Mouse (Mus musculus): ENCODE results near the gene Atp6v0e2.

DNA sequence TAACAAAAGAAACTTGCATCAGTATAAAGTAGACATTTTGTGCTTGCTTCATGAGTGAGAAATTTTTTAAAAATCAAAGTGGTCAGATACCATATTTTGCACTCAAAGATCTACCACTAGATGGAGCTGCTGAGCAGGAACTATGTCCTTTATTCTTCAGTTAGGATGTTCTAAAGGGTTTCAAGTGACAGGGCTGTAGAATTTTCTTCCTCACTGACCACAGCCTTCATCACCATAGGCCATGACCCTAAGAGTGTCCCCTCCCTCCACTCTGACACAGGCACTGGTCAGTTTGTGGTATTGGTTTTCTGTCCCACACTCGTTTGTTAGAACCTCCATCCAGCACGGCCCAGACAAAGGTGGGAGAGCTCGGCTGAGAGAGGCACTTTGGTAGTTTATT is 44.6 kb downstream of the Atp6v0e2 start:
- TF ChIP-seq POLR2AphosphoS2 (IDR thresholded peaks at IDR 0.05; ENCODE audit: low read depth, low read length) (no peak), ETS1 (conservative IDR thresholded peaks at IDR 0.05; ENCODE audit: low read depth, low read length) (no peak), CTCF (conservative IDR thresholded peaks at IDR 0.05 in 1 of 2, IDR thresholded peaks at IDR 0.05 in 1 of 2; ENCODE audit: low read depth in 2 of 2, low read length in 2 of 2) (peak; percentile 68 to 83), ZNF384 (IDR thresholded peaks at IDR 0.05; ENCODE audit: low read depth, low read length) (0 out of 2 replicates have a peak, but pooled peaks have one; percentile 17), USF1 (IDR thresholded peaks at IDR 0.05; ENCODE audit: low read depth, low read length) (no peak), KAT2A (IDR thresholded peaks at IDR 0.05; ENCODE audit: insufficient replicate concordance, low read length) (no peak), JUN (IDR thresholded peaks at IDR 0.05; ENCODE audit: insufficient read depth, low read depth, low read length) (no peak), HCFC1 (IDR thresholded peaks at IDR 0.05; ENCODE audit: low read depth, low read length) (no peak), EP300 (IDR thresholded peaks at IDR 0.05; ENCODE audit: low read length) (no peak), IRF4 (IDR thresholded peaks at IDR 0.05; ENCODE audit: low read depth, low read length) (no peak), SIN3A (IDR thresholded peaks at IDR 0.05; ENCODE audit: low read length) (no peak), ZC3H11A (IDR thresholded peaks at IDR 0.05; ENCODE audit: low read depth, low read length) (peak; percentile 7; the same call in 1 of the 2 replicates)

Measured in CH12.LX (cell line).